Mouse (Mus musculus) C2C12 (cell line): ENCODE data around the gene Ppil4. TPM values are rescaled to one million over a fixed set of nuclear protein-coding genes. Genes with fewer than 3 reads are reported as not detected.

Experiments
- H3K27me3 ChIP-seq: one replicate; pipeline ENCODE4 v1.6.1; 2011; ENCODE audit not compliant: control insufficient read depth, insufficient read depth, insufficient read length
- H3K36me3 ChIP-seq: one replicate; pipeline ENCODE4 v1.6.1; 2011; ENCODE audit not compliant: control insufficient read depth, insufficient read depth
- H3K4me3 ChIP-seq: one replicate; pipeline ENCODE4 v1.5.1; 2011; ENCODE audit warnings: mild to moderate bottlenecking, control low read depth; ENCODE audit not compliant: poor library complexity, insufficient read depth, severe bottlenecking
- H3K79me2 ChIP-seq: one replicate; pipeline ENCODE4 v1.6.1; 2011; ENCODE audit not compliant: control insufficient read depth, insufficient read depth
- H3K79me3 ChIP-seq: one replicate; pipeline ENCODE4 v1.6.1; 2011; ENCODE audit warnings: low read depth, control low read depth
- H3ac ChIP-seq: one replicate; pipeline ENCODE3; 2011; ENCODE audit warnings: low read depth; ENCODE audit not compliant: control insufficient read depth, insufficient read length
- CEBPB ChIP-seq: IDR thresholded peaks from one replicate; pipeline ENCODE4 v1.6.1; 2011; ENCODE audit warnings: low read depth, mild to moderate bottlenecking, control low read depth, moderate library complexity
- CTCF ChIP-seq: IDR thresholded peaks from one replicate; pipeline ENCODE4 v1.5.1; 2011; ENCODE audit not compliant: control insufficient read depth, insufficient read depth, insufficient read length
- FOSL1 ChIP-seq: IDR thresholded peaks from one replicate; pipeline ENCODE4 v1.8.0; 2011; ENCODE audit warnings: mild to moderate bottlenecking, low read length; ENCODE audit not compliant: poor library complexity, insufficient read depth, severe bottlenecking
- MAX ChIP-seq: IDR thresholded peaks from one replicate; pipeline ENCODE4 v1.6.1; 2011; ENCODE audit warnings: mild to moderate bottlenecking, control low read depth
- MYOD1 ChIP-seq: IDR thresholded peaks from one replicate; pipeline ENCODE4 v1.6.1; 2011; ENCODE audit warnings: low read depth; ENCODE audit not compliant: control insufficient read depth, insufficient read length
- MYOG ChIP-seq: IDR thresholded peaks from one replicate; pipeline ENCODE4 v1.6.1; 2011; ENCODE audit not compliant: control insufficient read depth, insufficient read length; ENCODE audit errors: extremely low read depth
- USF1 ChIP-seq: IDR thresholded peaks from one replicate; pipeline ENCODE4 v1.6.1; 2011; ENCODE audit warnings: low read depth, mild to moderate bottlenecking, control low read depth, moderate library complexity
- polyA plus RNA-seq: library from polyadenylated mRNA; unstranded; fragments of >200 nt; fragmentation: generic; extraction: Trizol; gene quantifications from one replicate; pipeline ENCODE4 v1.2.1, GENCODE M21; 2012; ENCODE audit warnings: missing spikeins

Ppil4 gene
- polyA plus RNA-seq, 1 experiment = 4.6 TPM

- H3K79me2 ChIP-seq = no peaks in the 10 kb centered on the region
- H3ac ChIP-seq = no peak overlapping the region
- H3K36me3 ChIP-seq = peaks cover 69% of the 10 kb centered on the region
- TF ChIP-seq MYOG = no peak
- no peak for TF ChIP-seq FOSL1
- no peak for TF ChIP-seq CEBPB
- no peak for TF ChIP-seq USF1
- TF ChIP-seq MYOD1 = no peak
- TF ChIP-seq MAX = no peak
- no peak for TF ChIP-seq CTCF
- H3K4me3 ChIP-seq = no peak overlapping the region
- H3K79me3 ChIP-seq = no peaks in the 10 kb centered on the region
- H3K27me3 ChIP-seq = no peaks in the 10 kb centered on the region
Measured at GRCm38 (mm10) chr10:7818676-7819075, 26.0 kb downstream of the Ppil4 start.

GRCm38 (mm10) chr10:7819156-7819555 is 26.5 kb downstream of the Ppil4 start:
- peaks cover 69% of the 10 kb centered on the region for H3K36me3 ChIP-seq
- no peak overlapping the region for H3K4me3 ChIP-seq
- H3K79me2 ChIP-seq = no peaks in the 10 kb centered on the region
- no peaks in the 10 kb centered on the region for H3K27me3 ChIP-seq
- TF ChIP-seq FOSL1 (no peak), MAX (no peak), USF1 (no peak), CTCF (no peak), MYOG (no peak), CEBPB (no peak), MYOD1 (no peak)
- no peak overlapping the region for H3ac ChIP-seq
- no peaks in the 10 kb centered on the region for H3K79me3 ChIP-seq

- Histone ChIP-seq H3K27me3 (no peaks in the 10 kb centered on the region), H3K79me2 (no peaks in the 10 kb centered on the region), H3K36me3 (peaks cover 64% of the 10 kb centered on the region), H3K79me3 (no peaks in the 10 kb centered on the region), H3ac (no peak overlapping the region), H3K4me3 (no peak overlapping the region)
- TF ChIP-seq USF1 = no peak
Measured at GRCm38 (mm10) chr10:7819603-7820002, 26.9 kb downstream of the Ppil4 start.

- no peak overlapping the region for H3ac ChIP-seq
- H3K79me2 ChIP-seq = no peaks in the 10 kb centered on the region
- no peaks in the 10 kb centered on the region for H3K27me3 ChIP-seq
- TF ChIP-seq FOSL1 (no peak), USF1 (no peak), CTCF (no peak), CEBPB (no peak), MYOG (no peak), MAX (no peak), MYOD1 (no peak)
- H3K4me3 ChIP-seq = no peak overlapping the region
- H3K36me3 ChIP-seq = peaks cover 59% of the 10 kb centered on the region
- H3K79me3 ChIP-seq = no peaks in the 10 kb centered on the region
Measured at GRCm38 (mm10) chr10:7820171-7820570, 27.5 kb downstream of the Ppil4 start.

GRCm38 (mm10) chr10:7821981-7822380 is 29.3 kb downstream of the Ppil4 start:
- H3ac ChIP-seq = no peak overlapping the region
- H3K4me3 ChIP-seq = no peak overlapping the region
- no peaks in the 10 kb centered on the region for H3K79me2 ChIP-seq
- peaks cover 51% of the 10 kb centered on the region for H3K36me3 ChIP-seq
- no peaks in the 10 kb centered on the region for H3K79me3 ChIP-seq
- H3K27me3 ChIP-seq = no peaks in the 10 kb centered on the region
- TF ChIP-seq USF1 (no peak), CTCF (no peak), FOSL1 (no peak), MYOG (no peak), MYOD1 (no peak), CEBPB (no peak), MAX (no peak)

GRCm38 (mm10) chr10:7824663-7825280 is 32.1 kb downstream of the Ppil4 start:
- Histone ChIP-seq H3K79me3 (no peaks in the 10 kb centered on the region), H3K4me3 (no peak overlapping the region), H3ac (no peak overlapping the region), H3K36me3 (peaks cover 28% of the 10 kb centered on the region), H3K27me3 (no peaks in the 10 kb centered on the region), H3K79me2 (no peaks in the 10 kb centered on the region)
- no peak for TF ChIP-seq MYOG
- no peak for TF ChIP-seq FOSL1
- TF ChIP-seq MAX = no peak
- TF ChIP-seq CTCF = no peak
- no peak for TF ChIP-seq USF1
